Mouse (Mus musculus) heart, adult 2 months (tissue): ENCODE results near the gene Fgfbp1.
A peak's percentile ranks its signal among the peaks of the same experiment; 100 is the strongest.

Source experiments
- CTCF ChIP-seq: fragments of 200-600 bp; IDR thresholded peaks from 2 replicates; pipeline ENCODE4 v1.8.1; 2022; ENCODE audit warnings: antibody characterized with exemption, mild to moderate bottlenecking, moderate library complexity
- EP300 ChIP-seq: fragments of 200-500 bp; IDR thresholded peaks from 2 replicates; pipeline ENCODE4 v1.6.1; 2011; ENCODE audit warnings: low read depth, low read length, control low read depth; ENCODE audit not compliant: insufficient read depth
- POLR2A ChIP-seq: fragments of 200-500 bp; IDR thresholded peaks from 2 replicates; pipeline ENCODE4 v1.6.1; 2011; ENCODE audit warnings: mild to moderate bottlenecking, low read depth, low read length, control low read depth; ENCODE audit not compliant: insufficient read depth

DNA sequence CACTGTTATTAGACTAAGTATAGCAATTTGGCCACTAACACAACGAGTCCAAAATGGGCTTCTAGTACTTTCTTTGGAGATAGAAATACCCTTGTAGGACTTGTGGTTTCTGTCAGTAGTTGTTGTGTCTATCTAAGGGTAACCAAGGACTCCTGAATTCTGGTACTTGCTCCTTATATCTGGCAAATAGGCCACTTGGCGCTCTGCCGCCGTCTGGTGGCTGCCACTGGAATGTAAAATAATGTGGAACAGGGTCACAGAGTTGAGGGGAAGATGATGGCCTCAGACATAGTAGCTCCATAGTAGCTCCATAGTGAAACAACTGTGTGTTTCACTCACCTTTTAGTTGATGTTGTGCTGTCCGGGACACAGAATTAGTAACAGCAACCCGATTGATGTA is 8.7 kb upstream of the Fgfbp1 start:
- TF ChIP-seq CTCF (peak; percentile 91), POLR2A (no peak), EP300 (no peak)
